Mouse (Mus musculus) liver, embryonic 14.5 days (tissue): Measurements from ENCODE around the gene Tlr6.

Experiments used
- CTCF ChIP-seq: IDR thresholded peaks from 2 replicates; pipeline ENCODE4 v1.5.1; 2016; ENCODE audit warnings: antibody characterized with exemption, low read depth, control low read depth
- EP300 ChIP-seq: IDR thresholded peaks from 2 replicates; pipeline ENCODE4 v1.6.1; 2016; ENCODE audit warnings: antibody characterized with exemption, low read depth

GRCm38 (mm10) chr5:64922891-64923381 is 37.0 kb downstream of the Tlr6 start:
- TF ChIP-seq CTCF (no peak), EP300 (no peak)
